Mouse (Mus musculus) liver, embryonic 14.5 days (tissue): ENCODE measurements around the gene Treml1. TPM values are rescaled to one million over a fixed set of nuclear protein-coding genes. Genes with fewer than 3 reads are reported as not detected.
"Not testable (repeated sequence)": the region's sequence is repeated elsewhere in the genome, so short reads cannot be mapped to it uniquely, and the experiment has no call there.

Source experiments
- ATAC-seq: fragments of 200-750 bp; cut with Nextera tagmentation; 2 replicates; pipeline ENCODE4 v1.8.0; 2017; ENCODE audit warnings: moderate number of reproducible peaks, mild to moderate bottlenecking, moderate library complexity; ENCODE audit not compliant: insufficient read depth
- DNase-seq, 3 experiments: peaks; one replicate each; pipeline ENCODE4 v3.0.0-alpha.2; 2012 to 2013; ENCODE audit warnings: low read depth in 3 of 3, low spot score in 3 of 3
- H3K27ac ChIP-seq: fragments of 300-500 bp; sonication (generic); 2 replicates; pipeline ENCODE4 v1.5.1; 2014; ENCODE audit warnings: moderate library complexity, mild to moderate bottlenecking, control low read depth, inconsistent platforms
- H3K27me3 ChIP-seq: fragments of 300-500 bp; sonication (generic); 2 replicates; pipeline ENCODE4 v1.6.1; 2014; ENCODE audit warnings: mild to moderate bottlenecking, low read length, moderate library complexity; ENCODE audit not compliant: control insufficient read depth, insufficient read depth
- H3K36me3 ChIP-seq: fragments of 300-500 bp; sonication (generic); replicated peaks from 2 replicates; pipeline ENCODE4 v1.6.1; 2014; ENCODE audit warnings: low read depth; ENCODE audit not compliant: control insufficient read depth, insufficient read depth
- H3K4me1 ChIP-seq, 2 experiments: fragments of 200-500 bp in 1 of 2; fragments of 300-500 bp in 1 of 2; sonication (generic) in 1 of 2; replicated peaks; 2 replicates each; pipeline ENCODE4 v1.6.1; 2012 to 2014; ENCODE audit warnings: antibody characterized with exemption in 1 of 2, inconsistent platforms in 1 of 2, low read length in 1 of 2; ENCODE audit not compliant: control insufficient read depth in 2 of 2, insufficient read depth in 2 of 2
- H3K4me2 ChIP-seq: fragments of 300-500 bp; sonication (generic); 2 replicates; pipeline ENCODE4 v1.6.1; 2014; ENCODE audit warnings: low read depth, mild to moderate bottlenecking, control low read depth, moderate library complexity
- H3K4me3 ChIP-seq, 2 experiments: fragments of 200-500 bp in 1 of 2; fragments of 300-500 bp in 1 of 2; sonication (generic) in 1 of 2; 2 replicates each; pipeline ENCODE4 v1.5.1; 2012 to 2014; ENCODE audit warnings: low read depth in 2 of 2, low read length in 2 of 2, mild to moderate bottlenecking in 2 of 2, control low read depth in 1 of 2, inconsistent platforms in 1 of 2, moderate library complexity in 1 of 2; ENCODE audit not compliant: insufficient read depth in 1 of 2
- H3K9ac ChIP-seq: fragments of 300-500 bp; sonication (generic); replicated peaks from 2 replicates; pipeline ENCODE4 v1.6.1; 2014; ENCODE audit warnings: mild to moderate bottlenecking, control low read depth, moderate library complexity
- H3K9me3 ChIP-seq: fragments of 300-500 bp; sonication (generic); 2 replicates; pipeline ENCODE4 v1.6.1; 2016; ENCODE audit warnings: low read length, mixed read lengths; ENCODE audit not compliant: control insufficient read depth
- CTCF ChIP-seq: IDR thresholded peaks from 2 replicates; pipeline ENCODE4 v1.5.1; 2016; ENCODE audit warnings: antibody characterized with exemption, low read depth, control low read depth
- EP300 ChIP-seq: IDR thresholded peaks from 2 replicates; pipeline ENCODE4 v1.6.1; 2016; ENCODE audit warnings: antibody characterized with exemption, low read depth
- whole genome bisulfite sequencing: fragments of 180-500 bp; shearing (Covaris S2); extraction: QIAGEN DNeasy Blood & Tissue Kit; methylation state at CpG from one replicate; pipeline ENCODE4 v1.1.7; 2014; ENCODE audit not compliant: insufficient replicate concordance; 5-methylcytosine and 5-hydroxymethylcytosine counted together
- polyA plus RNA-seq, 2 experiments: library from polyadenylated mRNA; depleted of rRNA in 1 of 2; stranded (reverse) in 1 of 2; unstranded in 1 of 2; fragments of >200 nt; fragmentation: Nextera tagmentation in 1 of 2; extraction: Ambion mirVana in 1 of 2; gene quantifications; 2 replicates each; pipeline versions ENCODE4 v1.2.1 to v1.2.3; 2012 to 2014

Gene Treml1
- polyA plus RNA-seq (2012; rRNA removed) (16.2 and 16.4 TPM in 2 replicates), polyA plus RNA-seq (2014; fragmentation: Nextera tagmentation; extraction: Ambion mirVana) (13.9 and 20.3 TPM in 2 replicates)

GRCm38 (mm10) chr17:48359616-48360015 is at the start of gene Treml1:
Treml1 (plus strand) TSS chr17:48359916.
- no peak for DNase-seq
- Histone ChIP-seq H3K36me3 (no peaks in the 10 kb centered on the region), H3K9me3 (no peaks in the 10 kb centered on the region), H3K4me2 (peak within 1 kb of the TSS; percentile 23), H3K4me3 (0 out of 4 replicates have a peak within 1 kb of the TSS, but pooled peaks of 1 of the 2 experiments have one; percentile 2), H3K4me1 (peaks cover 7 to 27% of the 10 kb centered on the region in 2 experiments), H3K27ac (no peak within 1 kb of the TSS), H3K9ac (peak within 1 kb of the TSS; percentile 23), H3K27me3 (no peaks in the 10 kb centered on the region)
- TF ChIP-seq EP300: no peak
- no peak for TF ChIP-seq CTCF
- ATAC-seq: no peak
- WGBS: 24% methylated on average over 7 of the region's 7 CpGs

- 43% methylated on average over 2 of the region's 2 CpGs for WGBS
- no peak for DNase-seq
- no peak overlapping the region for H3K4me2 ChIP-seq
- TF ChIP-seq CTCF (no peak), EP300 (no peak)
- no peak overlapping the region for H3K9ac ChIP-seq
- H3K27me3 ChIP-seq: no peaks in the 10 kb centered on the region
- H3K4me1 ChIP-seq: no peaks in the 10 kb centered on the region
- H3K27ac ChIP-seq: no peak overlapping the region
- no peak for ATAC-seq
- no peaks in the 10 kb centered on the region for H3K36me3 ChIP-seq
- no peak overlapping the region for H3K4me3 ChIP-seq
- H3K9me3 ChIP-seq: no peaks in the 10 kb centered on the region
Measured at GRCm38 (mm10) chr17:48312124-48312523, 47.6 kb upstream of the Treml1 start.

GRCm38 (mm10) chr17:48315905-48316579 is 43.7 kb upstream of the Treml1 start, which contains the start of gene B430306N03Rik:
B430306N03Rik (plus strand) TSS chr17:48316141.
- not testable (repeated sequence) for DNase-seq, H3K27ac ChIP-seq, H3K4me1 ChIP-seq, H3K9me3 ChIP-seq, H3K36me3 ChIP-seq, H3K9ac ChIP-seq, H3K4me3 ChIP-seq, H3K4me2 ChIP-seq, ATAC-seq, H3K27me3 ChIP-seq
- 48% methylated on average over 3 of the region's 3 CpGs for WGBS

GRCm38 (mm10) chr17:48318686-48319085 is 41.0 kb upstream of the Treml1 start:
- TF ChIP-seq EP300 (no peak), CTCF (no peak)
- Histone ChIP-seq H3K9ac (no peak overlapping the region), H3K4me1 (peaks cover 0 to 24% of the 10 kb centered on the region in 2 experiments; a peak in 3 of 4 replicates), H3K4me3 (no peak overlapping the region), H3K4me2 (no peak overlapping the region), H3K36me3 (no peaks in the 10 kb centered on the region), H3K27ac (no peak overlapping the region), H3K27me3 (no peaks in the 10 kb centered on the region), H3K9me3 (no peaks in the 10 kb centered on the region)
- ATAC-seq: no peak
- WGBS: 70% methylated on average over 1 of the region's 1 CpGs
- DNase-seq: no peak

GRCm38 (mm10) chr17:48321279-48321678 is 38.4 kb upstream of the Treml1 start:
- DNase-seq (no peak), ATAC-seq (peak; percentile 35; the same call in 1 of the 2 replicates)
- Histone ChIP-seq H3K27me3 (no peaks in the 10 kb centered on the region), H3K4me3 (no peak overlapping the region), H3K27ac (no peak overlapping the region), H3K4me2 (no peak overlapping the region), H3K36me3 (no peaks in the 10 kb centered on the region), H3K9ac (no peak overlapping the region), H3K9me3 (no peaks in the 10 kb centered on the region), H3K4me1 (peaks cover 0 to 28% of the 10 kb centered on the region in 2 experiments; a peak in 3 of 4 replicates)
- 44% methylated on average over 2 of the region's 2 CpGs for WGBS
- TF ChIP-seq EP300: peak; percentile 28; the same call in 1 of the 2 replicates
- no peak for TF ChIP-seq CTCF
